Mouse (Mus musculus) left cerebral cortex, postnatal 10 days (tissue): ENCODE data around the gene Sv2c. TPM values are rescaled to one million over a fixed set of nuclear protein-coding genes. Genes with fewer than 3 reads are reported as not detected.
"Not testable (repeated sequence)": the region's sequence is repeated elsewhere in the genome, so short reads cannot be mapped to it uniquely, and the experiment has no call there.

Source experiments
- DNase-seq, 2 experiments: peaks; one replicate each; pipeline ENCODE4 v3.0.0; 2021 to 2022; ENCODE audit warnings: low spot score in 2 of 2, mixed read lengths in 1 of 2; ENCODE audit errors: extremely low spot score in 1 of 2
- intact Hi-C: fragments of 180-260 bp; cut with DNase I; formaldehyde crosslinking; loops from one replicate; pipeline ENCODE4 v1.15.1; 2025
- total RNA-seq, 2 experiments: library from RNA; stranded (reverse); gene quantifications; 2 replicates each; pipeline ENCODE4 v1.2.3; 2021

The Sv2c gene
- total RNA-seq, 2 experiments from 2014 or later: 28.3 to 30.4 TPM

GRCm38 (mm10) chr13:95988181-95988580, 144.2 kb downstream of the Sv2c start:
- intact Hi-C loops: no loop called here
- no peak for DNase-seq

- DNase-seq: no peak
- intact Hi-C loops: no loop called here
These were observed 145.2 kb downstream of the Sv2c start for GRCm38 (mm10) chr13:95987147-95987546.

GRCm38 (mm10) chr13:95986375-95986774, 146.0 kb downstream of the Sv2c start:
- intact Hi-C loops: no loop called here
- no peak for DNase-seq

GRCm38 (mm10) chr13:95975225-95975624, 157.2 kb downstream of the Sv2c start:
- no peak for DNase-seq
- intact Hi-C loops: no loop called here

GRCm38 (mm10) chr13:95974106-95974505, 158.3 kb downstream of the Sv2c start:
- DNase-seq: no peak
- intact Hi-C loops: no loop called here

- DNase-seq: peak in 1 of 2 experiments; percentile 76
- intact Hi-C loops: no loop called here
These were observed 158.9 kb downstream of the Sv2c start for GRCm38 (mm10) chr13:95973368-95973958.

- DNase-seq: not testable (repeated sequence)
- intact Hi-C loops: loop anchor here (10.0 kb wide), 1 partner anchor 403 kb away; no protein-coding TSS in a partner anchor
These were observed 164.3 kb downstream of the Sv2c start for GRCm38 (mm10) chr13:95968031-95968430.

GRCm38 (mm10) chr13:95966791-95967190, 165.6 kb downstream of the Sv2c start:
- DNase-seq: no peak
- intact Hi-C loops: loop anchor here (10.0 kb wide), 1 partner anchor 402 kb away; no protein-coding TSS in a partner anchor

GRCm38 (mm10) chr13:95965596-95965995, 166.8 kb downstream of the Sv2c start:
- no peak for DNase-seq
- intact Hi-C loops: loop anchor here (10.0 kb wide), 1 partner anchor 401 kb away; no protein-coding TSS in a partner anchor

- no peak for DNase-seq
- intact Hi-C loops: loop anchor here (10.0 kb wide), 1 partner anchor 400 kb away; no protein-coding TSS in a partner anchor
These were observed 167.2 kb downstream of the Sv2c start for GRCm38 (mm10) chr13:95965162-95965561.

GRCm38 (mm10) chr13:95964226-95964625, 168.2 kb downstream of the Sv2c start:
- DNase-seq: no peak
- intact Hi-C loops: loop anchor here (10.0 kb wide), 1 partner anchor 399 kb away; no protein-coding TSS in a partner anchor

GRCm38 (mm10) chr13:95963671-95964070, 168.7 kb downstream of the Sv2c start:
- intact Hi-C loops: loop anchor here (10.0 kb wide), 1 partner anchor 399 kb away; no protein-coding TSS in a partner anchor
- no peak for DNase-seq

- intact Hi-C loops: loop anchor here (10.0 kb wide), 1 partner anchor 397 kb away; no protein-coding TSS in a partner anchor
- DNase-seq: no peak
These were observed 170.5 kb downstream of the Sv2c start for GRCm38 (mm10) chr13:95961905-95962304.

- intact Hi-C loops: loop anchor here (10.0 kb wide), 1 partner anchor 396 kb away; no protein-coding TSS in a partner anchor
- peak; percentile 50 to 59 for DNase-seq
These were observed 171.1 kb downstream of the Sv2c start for GRCm38 (mm10) chr13:95961191-95961791.

- no peak for DNase-seq
- intact Hi-C loops: loop anchor here (10.0 kb wide), 1 partner anchor 396 kb away; no protein-coding TSS in a partner anchor
These were observed 171.7 kb downstream of the Sv2c start for GRCm38 (mm10) chr13:95960477-95961185.

GRCm38 (mm10) chr13:95959651-95960476, 172.5 kb downstream of the Sv2c start:
- intact Hi-C loops: loop anchor here (10.0 kb wide), 1 partner anchor 395 kb away; no protein-coding TSS in a partner anchor
- DNase-seq: peak in 1 of 2 experiments; percentile 50

GRCm38 (mm10) chr13:95957134-95957533, 175.2 kb downstream of the Sv2c start:
- intact Hi-C loops: no loop called here
- DNase-seq: peak in 1 of 2 experiments; percentile 51

GRCm38 (mm10) chr13:95956327-95956781, 176.0 kb downstream of the Sv2c start:
- DNase-seq: no peak
- intact Hi-C loops: no loop called here
